8 mouse cellular contexts compared by ENCODE assay signal in the genomic region with DNA sequence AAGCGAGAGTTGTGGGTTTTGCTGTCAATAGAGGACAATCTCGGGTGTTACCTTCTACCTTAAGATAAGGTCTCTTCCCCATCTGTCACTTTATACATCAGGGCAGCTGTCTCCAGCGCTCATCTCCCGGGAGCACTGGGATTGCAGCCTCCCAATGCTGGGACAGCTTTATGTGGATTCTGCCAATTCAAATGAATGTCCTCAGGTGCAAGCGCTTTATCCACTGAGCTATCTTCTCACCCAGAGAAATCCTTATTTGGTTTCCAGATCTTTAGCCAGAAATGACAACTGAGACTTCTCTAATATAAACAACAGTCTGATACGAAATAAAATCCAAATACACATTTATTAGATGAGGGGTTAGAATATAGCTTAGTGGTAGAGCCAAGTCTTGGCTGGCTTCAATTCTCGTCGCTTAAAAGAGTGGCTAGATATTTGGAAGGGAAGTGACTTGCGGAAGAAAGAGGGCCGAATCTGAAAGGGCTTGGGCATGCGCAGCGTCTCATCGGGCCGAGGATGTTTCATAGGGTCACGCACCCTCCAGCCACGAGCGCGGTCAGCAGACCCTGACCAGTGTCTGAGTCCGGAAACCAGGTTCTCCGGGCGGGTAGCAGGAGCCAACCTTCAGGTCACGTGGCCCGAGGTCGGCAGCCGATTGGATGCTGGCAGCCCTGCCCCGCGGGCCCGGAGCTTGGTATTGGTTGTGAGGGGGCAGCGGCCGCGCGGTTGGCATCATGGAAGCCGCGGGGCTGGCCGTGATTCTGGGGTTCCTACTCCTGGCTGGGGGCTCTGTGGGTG. TPM values are rescaled to one million over a fixed set of nuclear protein-coding genes. Genes with fewer than 3 reads are reported as not detected.
DNase-seq lines count a peak whose midpoint lies in the region; ATAC-seq and TF ChIP-seq lines count a peak whose summit lies in the region.

Gene Naglu (plus strand): TSS at position 622 of the 798 bp plus-strand sequence.

- no peaks in the 10 kb centered on the region for H3K9me3 ChIP-seq in E14TG2a.4 (ENCODE audit: low read length)
- no peaks in the 10 kb centered on the region for H3K9me3 ChIP-seq in forebrain, embryonic 12.5 days
- no peaks in the 10 kb centered on the region for H3K9me3 ChIP-seq in heart, embryonic 16.5 days (replicated peaks; ENCODE audit: control insufficient read depth, low read length)
- H3K9me3 ChIP-seq in liver, embryonic 14.5 days (ENCODE audit: control insufficient read depth, low read length) = no peaks in the 10 kb centered on the region
- no peaks in the 10 kb centered on the region for H3K9me3 ChIP-seq in stomach, embryonic 15.5 days

- H3K27ac ChIP-seq in forebrain, embryonic 12.5 days = no peak within 1 kb of the TSS
- H3K27ac ChIP-seq in heart, embryonic 16.5 days (ENCODE audit: low read length) = peak within 1 kb of the TSS; percentile 47
- no peak within 1 kb of the TSS for H3K27ac ChIP-seq in liver, embryonic 14.5 days
- H3K27ac ChIP-seq in stomach, embryonic 15.5 days = peak within 1 kb of the TSS; percentile 44; the same call in 1 of the 2 replicates

- 6% methylated on average over 35 of the region's 35 CpGs for WGBS in forebrain, embryonic 12.5 days
- WGBS in heart, embryonic 16.5 days = 3% methylated on average over 35 of the region's 35 CpGs
- WGBS in liver, embryonic 14.5 days (ENCODE audit: insufficient replicate concordance) = 2% methylated on average over 35 of the region's 35 CpGs
- 4% methylated on average over 35 of the region's 35 CpGs for WGBS in stomach, embryonic 15.5 days

- H3K9ac ChIP-seq in forebrain, embryonic 12.5 days = peak within 1 kb of the TSS; percentile 73
- H3K9ac ChIP-seq in heart, embryonic 16.5 days (ENCODE audit: low read length) = peak within 1 kb of the TSS; percentile 87
- H3K9ac ChIP-seq in liver, embryonic 14.5 days (replicated peaks) = peak within 1 kb of the TSS; percentile 51
- peak within 1 kb of the TSS; percentile 73 for H3K9ac ChIP-seq in stomach, embryonic 15.5 days

- ATAC-seq in forebrain, embryonic 12.5 days (ENCODE audit: low FRiP score) = peak; percentile 92
- peak; percentile 87 for ATAC-seq in heart, embryonic 16.5 days (replicated peaks; ENCODE audit: extremely low read depth, insufficient read depth, low FRiP score)
- peak; percentile 84 for ATAC-seq in liver, embryonic 14.5 days (ENCODE audit: insufficient read depth)
- peak; percentile 85 for ATAC-seq in stomach, embryonic 15.5 days (ENCODE audit: insufficient read depth, low FRiP score, low read depth)

- peaks cover 34% of the 10 kb centered on the region for H3K4me1 ChIP-seq in E14TG2a.4 (replicated peaks; ENCODE audit: low read depth, low read length)
- H3K4me1 ChIP-seq in forebrain, embryonic 12.5 days = peaks cover 19% of the 10 kb centered on the region
- H3K4me1 ChIP-seq in heart, embryonic 16.5 days (ENCODE audit: control insufficient read depth, insufficient read depth, low read length) = peaks cover 28% of the 10 kb centered on the region
- H3K4me1 ChIP-seq in liver, embryonic 14.5 days (replicated peaks; ENCODE audit: control insufficient read depth in 2 of 2, insufficient read depth in 2 of 2, low read length in 1 of 2) = peaks cover 20 to 30% of the 10 kb centered on the region in 2 experiments
- H3K4me1 ChIP-seq in stomach, embryonic 15.5 days = peaks cover 22% of the 10 kb centered on the region

- peak within 1 kb of the TSS; percentile 92 for H3K4me3 ChIP-seq in E14TG2a.4 (replicated peaks; ENCODE audit: low read length)
- H3K4me3 ChIP-seq in forebrain, embryonic 12.5 days (replicated peaks) = peak within 1 kb of the TSS; percentile 73
- peak within 1 kb of the TSS; percentile 89 for H3K4me3 ChIP-seq in heart, embryonic 16.5 days (ENCODE audit: low read length)
- H3K4me3 ChIP-seq in liver, embryonic 14.5 days (ENCODE audit: insufficient read depth in 1 of 2, low read depth in 2 of 2, low read length in 2 of 2) = peak within 1 kb of the TSS; percentile 64 to 70
- peak within 1 kb of the TSS; percentile 81 for H3K4me3 ChIP-seq in stomach, embryonic 15.5 days (replicated peaks)

- DNase-seq in c-Kit-positive CD71-positive TER-119-positive erythroid progenitor cells, embryonic 14.5 days (ENCODE audit: low spot score) = peak; percentile 82
- DNase-seq in kidney, postnatal 36 days = peak; percentile 98
- DNase-seq in liver, embryonic 14.5 days (ENCODE audit: low read depth in 3 of 3, low spot score in 3 of 3) = peak; percentile 74 to 80 (median 75)
- DNase-seq in neural tube, embryonic 10.5 days (ENCODE audit: extremely low spot score, low spot score) = peak; percentile 95

- H3K4me2 ChIP-seq in forebrain, embryonic 12.5 days = peak within 1 kb of the TSS; percentile 96
- peak within 1 kb of the TSS; percentile 98 for H3K4me2 ChIP-seq in heart, embryonic 16.5 days (ENCODE audit: low read depth, low read length)
- peak within 1 kb of the TSS; percentile 70 for H3K4me2 ChIP-seq in liver, embryonic 14.5 days (ENCODE audit: low read depth)
- peak within 1 kb of the TSS; percentile 98 for H3K4me2 ChIP-seq in stomach, embryonic 15.5 days

- H3K27me3 ChIP-seq in E14TG2a.4 (ENCODE audit: insufficient read depth, low read length) = peaks cover 64% of the 10 kb centered on the region
- H3K27me3 ChIP-seq in forebrain, embryonic 12.5 days = peaks cover 20% of the 10 kb centered on the region
- 0 out of 2 replicates have a peak, but pooled peaks cover 2% of the 10 kb centered on the region for H3K27me3 ChIP-seq in heart, embryonic 16.5 days (ENCODE audit: control insufficient read depth, insufficient read depth, low read length)
- peaks cover 10% of the 10 kb centered on the region for H3K27me3 ChIP-seq in liver, embryonic 14.5 days (ENCODE audit: control insufficient read depth, insufficient read depth, low read length)
- no peaks in the 10 kb centered on the region for H3K27me3 ChIP-seq in stomach, embryonic 15.5 days (replicated peaks)

- H3K36me3 ChIP-seq in E14TG2a.4 (ENCODE audit: insufficient read depth, low read length) = no peaks in the 10 kb centered on the region
- H3K36me3 ChIP-seq in forebrain, embryonic 12.5 days (replicated peaks) = no peaks in the 10 kb centered on the region
- H3K36me3 ChIP-seq in heart, embryonic 16.5 days (ENCODE audit: control insufficient read depth, insufficient read depth) = no peaks in the 10 kb centered on the region
- H3K36me3 ChIP-seq in liver, embryonic 14.5 days (replicated peaks; ENCODE audit: control insufficient read depth, insufficient read depth, low read depth) = peaks cover 2% of the 10 kb centered on the region; the same call in 1 of the 2 replicates
- no peaks in the 10 kb centered on the region; the same call in 1 of the 2 replicates for H3K36me3 ChIP-seq in stomach, embryonic 15.5 days

- TF ChIP-seq CTCF in E14TG2a.4 (conservative IDR thresholded peaks at IDR 0.05; ENCODE audit: low read length) = no peak
- TF ChIP-seq CTCF in liver, embryonic 14.5 days (IDR thresholded peaks at IDR 0.05; ENCODE audit: low read depth) = no peak

- no peak for TF ChIP-seq EP300 in liver, embryonic 14.5 days (IDR thresholded peaks at IDR 0.05; ENCODE audit: low read depth)

RNA-seq across cellular contexts. Expression of gene Naglu, which starts in this region (rescaled TPM):
- 7.8 and 8.7 TPM in 2 replicates for polyA plus RNA-seq in forebrain, embryonic 12.5 days (2016; fragmentation: Nextera tagmentation; extraction: Ambion mirVana)
- polyA plus RNA-seq in heart, embryonic 16.5 days (2015; fragmentation: Nextera tagmentation; extraction: Ambion mirVana) = 11.5 and 13.1 TPM in 2 replicates
- 3.4 and 4.0 TPM in 2 replicates for polyA plus RNA-seq in liver, embryonic 14.5 days (2012; rRNA removed)
- polyA plus RNA-seq in liver, embryonic 14.5 days (2014; fragmentation: Nextera tagmentation; extraction: Ambion mirVana) = 4.0 and 4.3 TPM in 2 replicates
- 17.0 and 17.9 TPM in 2 replicates for polyA plus RNA-seq in stomach, embryonic 15.5 days (2015; fragmentation: Nextera tagmentation; extraction: Ambion mirVana)

Comparison
In these comparisons a context has a peak if more than half of its experiments do, and no peak if none do; other contexts are left out.
1. H3K27ac ChIP-seq: peak in heart, embryonic 16.5 days (single experiment) and stomach, embryonic 15.5 days (single experiment); none in forebrain, embryonic 12.5 days (single experiment) and liver, embryonic 14.5 days (single experiment).
2. Peak in every context shown above with its lines, with median percentiles within 50 percentile points of each other: H3K4me3 ChIP-seq, DNase-seq, ATAC-seq, H3K4me2 ChIP-seq and H3K9ac ChIP-seq.